Mouse (Mus musculus) heart, postnatal 0 days (tissue): ENCODE measurements around the gene Pga5.

Source experiments
- CTCF ChIP-seq: IDR thresholded peaks from 2 replicates; pipeline ENCODE4 v1.5.1; 2016; ENCODE audit warnings: antibody characterized with exemption, control low read depth, low read depth
- EP300 ChIP-seq: IDR thresholded peaks from 2 replicates; pipeline ENCODE4 v1.6.1; 2016; ENCODE audit warnings: antibody characterized with exemption, low read depth

GRCm38 (mm10) chr19:10698131-10698991 is 20.5 kb upstream of the Pga5 start:
- TF ChIP-seq EP300 (no peak), CTCF (no peak)
